Mouse (Mus musculus): ENCODE measurements at regions not wholly inside any gene's neighbourhood (a gene's known extent, or its start where the extent isn't known, plus 50 kb on each side); places are given as distances from the start of the nearest gene placed in this dataset.

DNA sequence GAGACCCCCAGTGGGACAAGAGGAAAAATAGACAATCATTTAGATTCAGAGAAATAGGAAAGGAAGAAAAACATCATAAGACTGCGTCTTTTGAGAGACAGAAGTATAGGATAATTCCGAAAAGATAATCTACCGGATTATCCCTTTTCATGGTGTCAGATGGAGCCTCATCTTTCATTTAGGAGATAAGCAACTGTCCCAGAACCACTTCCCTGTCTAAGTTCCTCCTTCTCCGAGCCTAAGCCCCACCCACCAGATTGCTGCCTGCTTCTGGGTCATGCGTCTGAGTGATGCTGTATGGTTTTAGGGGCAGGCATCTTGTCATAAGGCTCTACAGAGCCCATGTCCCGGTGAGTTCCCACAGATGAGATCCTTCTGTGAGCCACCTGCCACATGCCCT lies 232.3 kb upstream of the Gm5148 start:
- no peaks in the 10 kb centered on the region for H3K27me3 ChIP-seq (ENCODE audit: control insufficient read depth, insufficient read depth, low read length)
- WGBS = 91% methylated on average over 6 of the region's 6 CpGs

DNA sequence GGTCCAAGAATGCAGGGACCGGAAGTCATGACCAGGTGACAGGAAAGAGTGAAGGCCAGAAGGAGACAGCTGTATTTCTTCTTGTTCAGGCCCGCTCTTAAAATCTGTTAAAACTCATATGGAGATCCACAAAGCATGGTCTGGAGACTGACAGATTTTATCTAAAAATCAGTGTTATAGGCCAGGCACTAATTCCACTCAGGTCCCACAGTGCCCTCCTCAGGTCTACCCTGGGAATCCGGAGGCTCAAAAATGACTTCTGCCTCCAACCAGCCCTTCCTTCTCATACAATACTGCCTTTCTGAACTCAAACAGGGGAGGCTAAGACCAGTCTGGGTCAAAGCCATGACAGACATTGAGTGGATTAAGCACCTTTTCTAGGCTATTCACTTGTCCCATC lies 228.6 kb upstream of the Gm5148 start:
- no peak for DNase-seq (ENCODE audit: extremely low read depth, low read depth, low spot score)

More for the DNA sequence above, 232.3 kb upstream of the Gm5148 start:
- Histone ChIP-seq H3K36me3 (ENCODE audit: control insufficient read depth, insufficient read depth, low read length) (no peaks in the 10 kb centered on the region), H3K4me3 (ENCODE audit: insufficient read depth, low read depth, low read length) (no peak overlapping the region), H3K9ac (ENCODE audit: low read depth, low read length) (no peak overlapping the region), H3K27ac (replicated peaks; ENCODE audit: insufficient read depth, low read depth, low read length) (no peak overlapping the region), H3K4me1 (ENCODE audit: control insufficient read depth, insufficient read depth, low read length) (no peaks in the 10 kb centered on the region), H3K79me2 (ENCODE audit: control insufficient read depth, insufficient read depth, low read length) (no peaks in the 10 kb centered on the region)
- TF ChIP-seq CTCF (IDR thresholded peaks at IDR 0.05; ENCODE audit: low read depth, low read length) = no peak
- no peak for TF ChIP-seq POLR2A (IDR thresholded peaks at IDR 0.05; ENCODE audit: extremely low read depth, insufficient read depth, low read length)
- no peak for DNase-seq (ENCODE audit: extremely low read depth, low read depth, low spot score)

DNA sequence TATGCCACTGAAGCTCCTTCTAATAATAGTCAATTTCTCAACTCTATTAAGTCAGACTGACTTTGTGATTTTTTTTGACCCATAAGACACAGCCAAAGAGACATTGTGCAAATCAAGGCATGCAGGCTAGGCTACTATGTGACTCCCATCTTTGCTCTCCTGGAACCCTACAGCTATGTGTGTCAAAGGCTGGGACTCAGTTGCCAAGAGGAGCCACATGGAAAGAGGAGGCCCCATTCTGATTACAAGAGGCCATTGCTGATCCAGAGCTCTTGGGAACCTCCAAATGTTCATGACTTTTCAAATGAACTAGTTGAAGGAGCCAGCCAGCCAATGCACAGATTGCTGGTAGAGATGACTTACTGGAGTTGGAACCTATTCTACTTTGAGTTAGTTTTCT lies 228.0 kb upstream of the Gm5148 start:
- TF ChIP-seq POLR2A (IDR thresholded peaks at IDR 0.05; ENCODE audit: extremely low read depth, insufficient read depth, low read length) (no peak), CTCF (IDR thresholded peaks at IDR 0.05; ENCODE audit: low read depth, low read length) (no peak)
- H3K9ac ChIP-seq (ENCODE audit: low read depth, low read length) = no peak overlapping the region
- H3K27ac ChIP-seq (replicated peaks; ENCODE audit: insufficient read depth, low read depth, low read length) = no peak overlapping the region
- no peaks in the 10 kb centered on the region for H3K27me3 ChIP-seq (ENCODE audit: control insufficient read depth, insufficient read depth, low read length)
- no peaks in the 10 kb centered on the region for H3K79me2 ChIP-seq (ENCODE audit: control insufficient read depth, insufficient read depth, low read length)
- no peaks in the 10 kb centered on the region for H3K4me1 ChIP-seq (ENCODE audit: control insufficient read depth, insufficient read depth, low read length)
- DNase-seq (ENCODE audit: extremely low read depth, low read depth, low spot score) = no peak
- H3K36me3 ChIP-seq (ENCODE audit: control insufficient read depth, insufficient read depth, low read length) = no peaks in the 10 kb centered on the region
- H3K4me3 ChIP-seq (ENCODE audit: insufficient read depth, low read depth, low read length) = no peak overlapping the region

More for the DNA sequence above, 228.6 kb upstream of the Gm5148 start:
- no peak overlapping the region for H3K4me3 ChIP-seq (ENCODE audit: insufficient read depth, low read depth, low read length)
- TF ChIP-seq POLR2A (IDR thresholded peaks at IDR 0.05; ENCODE audit: extremely low read depth, insufficient read depth, low read length) = no peak
- peak; percentile 51 for TF ChIP-seq CTCF (IDR thresholded peaks at IDR 0.05; ENCODE audit: low read depth, low read length)
- 68% methylated on average over 3 of the region's 3 CpGs for WGBS
- no peaks in the 10 kb centered on the region for H3K27me3 ChIP-seq (ENCODE audit: control insufficient read depth, insufficient read depth, low read length)
- no peaks in the 10 kb centered on the region for H3K36me3 ChIP-seq (ENCODE audit: control insufficient read depth, insufficient read depth, low read length)
- H3K9ac ChIP-seq (ENCODE audit: low read depth, low read length) = no peak overlapping the region
- H3K79me2 ChIP-seq (ENCODE audit: control insufficient read depth, insufficient read depth, low read length) = no peaks in the 10 kb centered on the region
- H3K27ac ChIP-seq (replicated peaks; ENCODE audit: insufficient read depth, low read depth, low read length) = no peak overlapping the region
- no peaks in the 10 kb centered on the region for H3K4me1 ChIP-seq (ENCODE audit: control insufficient read depth, insufficient read depth, low read length)

DNA sequence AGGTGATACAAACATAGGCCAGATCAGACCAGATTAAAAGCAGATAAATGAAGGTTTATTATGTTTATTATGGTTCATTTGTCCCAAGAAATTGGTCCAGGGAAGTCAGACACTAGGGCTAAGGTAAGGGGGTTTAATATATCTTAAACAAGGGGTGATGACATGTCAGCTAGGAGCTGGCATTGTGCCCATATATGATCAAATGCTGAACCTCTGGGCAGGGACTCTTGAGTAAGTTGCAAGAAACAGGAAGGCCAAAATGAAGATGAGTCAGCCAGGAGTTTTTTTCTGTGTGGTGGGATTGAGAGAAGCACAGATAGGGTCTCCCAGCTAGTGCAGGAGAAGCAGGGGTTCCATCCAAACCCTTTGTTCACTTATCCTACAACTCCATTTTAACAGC lies 219.4 kb upstream of the Gm5148 start:
- Histone ChIP-seq H3K4me1 (ENCODE audit: control insufficient read depth, insufficient read depth, low read length) (no peaks in the 10 kb centered on the region), H3K36me3 (ENCODE audit: control insufficient read depth, insufficient read depth, low read length) (no peaks in the 10 kb centered on the region), H3K9ac (ENCODE audit: low read depth, low read length) (no peak overlapping the region), H3K27me3 (ENCODE audit: control insufficient read depth, insufficient read depth, low read length) (no peaks in the 10 kb centered on the region), H3K79me2 (ENCODE audit: control insufficient read depth, insufficient read depth, low read length) (no peaks in the 10 kb centered on the region), H3K4me3 (ENCODE audit: insufficient read depth, low read depth, low read length) (no peak overlapping the region), H3K27ac (replicated peaks; ENCODE audit: insufficient read depth, low read depth, low read length) (no peak overlapping the region)
- DNase-seq (ENCODE audit: extremely low read depth, low read depth, low spot score) = no peak
- TF ChIP-seq CTCF (IDR thresholded peaks at IDR 0.05; ENCODE audit: low read depth, low read length) (no peak), POLR2A (IDR thresholded peaks at IDR 0.05; ENCODE audit: extremely low read depth, insufficient read depth, low read length) (no peak)

DNA sequence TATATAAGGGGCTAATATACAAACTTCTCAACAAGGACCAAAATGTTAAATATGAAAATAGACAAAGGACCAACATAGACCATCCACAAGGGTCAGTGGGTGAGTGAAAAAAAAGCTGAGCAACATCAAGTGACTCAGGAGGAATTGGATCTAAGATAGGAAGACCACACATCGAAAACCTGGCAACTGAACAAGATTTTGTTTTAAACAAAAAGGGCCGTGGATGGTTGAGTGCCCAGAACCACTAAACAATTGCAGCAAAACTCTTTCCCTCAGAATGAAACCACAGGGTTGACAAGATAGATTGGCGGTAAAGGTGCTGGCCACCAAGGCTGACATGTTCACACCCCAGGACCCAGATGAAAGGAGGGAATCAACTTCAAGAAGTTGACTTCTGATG lies 215.7 kb upstream of the Gm5148 start:
- Histone ChIP-seq H3K79me2 (ENCODE audit: control insufficient read depth, insufficient read depth, low read length) (no peaks in the 10 kb centered on the region), H3K9ac (ENCODE audit: low read depth, low read length) (no peak overlapping the region), H3K4me3 (ENCODE audit: insufficient read depth, low read depth, low read length) (no peak overlapping the region), H3K4me1 (ENCODE audit: control insufficient read depth, insufficient read depth, low read length) (peaks cover 2% of the 10 kb centered on the region), H3K27ac (replicated peaks; ENCODE audit: insufficient read depth, low read depth, low read length) (no peak overlapping the region), H3K27me3 (ENCODE audit: control insufficient read depth, insufficient read depth, low read length) (no peaks in the 10 kb centered on the region), H3K36me3 (ENCODE audit: control insufficient read depth, insufficient read depth, low read length) (no peaks in the 10 kb centered on the region)
- WGBS = 88% methylated on average over 3 of the region's 3 CpGs
- no peak for DNase-seq (ENCODE audit: extremely low read depth, low read depth, low spot score)
- TF ChIP-seq CTCF (IDR thresholded peaks at IDR 0.05; ENCODE audit: low read depth, low read length) = no peak
- TF ChIP-seq POLR2A (IDR thresholded peaks at IDR 0.05; ENCODE audit: extremely low read depth, insufficient read depth, low read length) = no peak

DNA sequence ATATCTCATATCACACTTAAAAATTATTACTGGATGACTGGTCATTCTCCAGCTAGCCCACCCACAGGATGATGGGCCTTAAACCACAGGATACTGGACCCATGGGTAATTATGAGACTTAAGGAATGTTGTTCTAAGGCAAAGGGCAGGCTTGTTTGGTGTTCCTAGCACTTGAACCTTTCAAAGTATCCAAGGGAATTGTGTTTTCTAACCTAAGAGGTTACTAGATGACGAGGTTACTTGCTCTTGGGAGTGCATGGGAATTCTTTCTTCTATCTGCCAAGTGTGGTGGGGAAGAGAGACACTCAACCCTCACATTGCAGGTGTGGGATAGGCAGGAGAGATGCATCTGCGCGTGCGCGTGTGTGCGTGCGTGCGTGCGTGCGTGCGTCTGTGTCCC lies 214.6 kb upstream of the Gm5148 start:
- Histone ChIP-seq H3K27ac (replicated peaks; ENCODE audit: insufficient read depth, low read depth, low read length) (no peak overlapping the region), H3K36me3 (ENCODE audit: control insufficient read depth, insufficient read depth, low read length) (no peaks in the 10 kb centered on the region), H3K79me2 (ENCODE audit: control insufficient read depth, insufficient read depth, low read length) (no peaks in the 10 kb centered on the region), H3K4me1 (ENCODE audit: control insufficient read depth, insufficient read depth, low read length) (peaks cover 8% of the 10 kb centered on the region), H3K27me3 (ENCODE audit: control insufficient read depth, insufficient read depth, low read length) (no peaks in the 10 kb centered on the region), H3K4me3 (ENCODE audit: insufficient read depth, low read depth, low read length) (no peak overlapping the region), H3K9ac (ENCODE audit: low read depth, low read length) (no peak overlapping the region)
- TF ChIP-seq CTCF (IDR thresholded peaks at IDR 0.05; ENCODE audit: low read depth, low read length) (no peak), POLR2A (IDR thresholded peaks at IDR 0.05; ENCODE audit: extremely low read depth, insufficient read depth, low read length) (no peak)
- WGBS = 98% methylated on average over 11 of the region's 11 CpGs
- DNase-seq (ENCODE audit: extremely low read depth, low read depth, low spot score) = no peak
